Mouse (Mus musculus) embryonic facial prominence, embryonic 13.5 days (tissue): ENCODE results near the gene Cd69. TPM values are rescaled to one million over a fixed set of nuclear protein-coding genes. Genes with fewer than 3 reads are reported as not detected.

Source experiments
- ATAC-seq: fragments of 200-750 bp; cut with Nextera tagmentation; 2 replicates; pipeline ENCODE4 v1.8.0; 2017; ENCODE audit warnings: low read depth; ENCODE audit not compliant: insufficient number of reproducible peaks, insufficient read depth, low FRiP score, low TSS enrichment
- H3K27ac ChIP-seq: fragments of 300-500 bp; sonication (generic); 2 replicates; pipeline ENCODE4 v1.5.1; 2015; ENCODE audit warnings: moderate library complexity, mild to moderate bottlenecking, inconsistent platforms
- H3K27me3 ChIP-seq: fragments of 300-500 bp; sonication (generic); 2 replicates; pipeline ENCODE4 v1.6.1; 2015; ENCODE audit warnings: mild to moderate bottlenecking, inconsistent platforms
- H3K36me3 ChIP-seq: fragments of 300-500 bp; sonication (generic); 2 replicates; pipeline ENCODE4 v1.6.1; 2015; ENCODE audit warnings: mild to moderate bottlenecking, inconsistent platforms
- H3K4me1 ChIP-seq: fragments of 300-500 bp; sonication (generic); 2 replicates; pipeline ENCODE4 v1.6.1; 2015; ENCODE audit warnings: inconsistent platforms
- H3K4me2 ChIP-seq: fragments of 300-500 bp; sonication (generic); 2 replicates; pipeline ENCODE4 v1.6.1; 2015; ENCODE audit warnings: moderate library complexity, mild to moderate bottlenecking, inconsistent platforms
- H3K4me3 ChIP-seq: fragments of 300-500 bp; sonication (generic); 2 replicates; pipeline ENCODE4 v1.5.1; 2015; ENCODE audit warnings: mild to moderate bottlenecking, inconsistent platforms
- H3K9ac ChIP-seq: fragments of 300-500 bp; sonication (generic); 2 replicates; pipeline ENCODE4 v1.6.1; 2015; ENCODE audit warnings: mild to moderate bottlenecking, inconsistent platforms
- H3K9me3 ChIP-seq: fragments of 300-500 bp; sonication (generic); 2 replicates; pipeline ENCODE4 v1.6.1; 2016; ENCODE audit warnings: inconsistent platforms
- WGBS: fragments of 180-500 bp; shearing (Covaris S2); methylation state at CpG from one replicate; pipeline ENCODE4 v1.1.7; 2015; ENCODE audit warnings: mixed read lengths; 5-methylcytosine and 5-hydroxymethylcytosine counted together
- polyA plus RNA-seq: library from polyadenylated mRNA; unstranded; fragments of >200 nt; fragmentation: Nextera tagmentation; extraction: Ambion mirVana; gene quantifications from 2 replicates; pipeline ENCODE4 v1.2.1, GENCODE M21; 2015

Gene Cd69
- polyA plus RNA-seq, 1 experiment from 2014 or later, result not detected

- H3K4me2 ChIP-seq, result no peak overlapping the region
- no peak overlapping the region for H3K9ac ChIP-seq
- no peak overlapping the region for H3K4me3 ChIP-seq
- H3K36me3 ChIP-seq, result no peaks in the 10 kb centered on the region
- H3K4me1 ChIP-seq, result no peaks in the 10 kb centered on the region
- no peak for ATAC-seq
- H3K9me3 ChIP-seq, result no peaks in the 10 kb centered on the region
- no peak overlapping the region for H3K27ac ChIP-seq
- WGBS, result 58% methylated on average over 3 of the region's 3 CpGs
- no peaks in the 10 kb centered on the region for H3K27me3 ChIP-seq
These were observed 478 bp upstream of the Cd69 start for GRCm38 (mm10) chr6:129275624-129276203.

DNA sequence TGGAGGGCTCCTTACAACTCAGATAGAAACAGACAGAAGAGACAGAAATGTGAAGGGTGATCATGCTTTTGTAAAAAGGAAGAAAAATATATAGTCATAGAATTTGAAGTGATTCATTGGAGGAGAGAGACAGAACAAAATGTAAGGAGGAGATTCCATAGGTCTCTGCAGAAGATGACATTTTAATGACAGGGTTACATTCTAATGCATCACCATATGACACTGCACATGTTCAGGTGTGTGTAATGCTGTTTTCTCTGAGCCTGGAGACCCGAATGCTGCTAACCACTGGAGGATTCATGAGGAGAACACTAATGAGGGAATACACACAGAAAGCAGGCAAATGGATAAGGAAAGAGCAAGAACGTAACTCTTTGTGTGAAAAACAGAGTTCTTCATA is 760 bp downstream of the Cd69 start:
- no peaks in the 10 kb centered on the region for H3K36me3 ChIP-seq
- H3K4me3 ChIP-seq, result no peak overlapping the region
- no peaks in the 10 kb centered on the region for H3K9me3 ChIP-seq
- H3K4me1 ChIP-seq, result no peaks in the 10 kb centered on the region
- no peak overlapping the region for H3K9ac ChIP-seq
- H3K4me2 ChIP-seq, result no peak overlapping the region
- H3K27ac ChIP-seq, result no peak overlapping the region
- H3K27me3 ChIP-seq, result no peaks in the 10 kb centered on the region
- ATAC-seq, result no peak
- 71% methylated on average over 2 of the region's 2 CpGs for WGBS

GRCm38 (mm10) chr6:129273662-129274061 is 1.6 kb downstream of the Cd69 start:
- Histone ChIP-seq H3K36me3 (no peaks in the 10 kb centered on the region), H3K9me3 (no peaks in the 10 kb centered on the region), H3K4me3 (no peak overlapping the region), H3K27ac (no peak overlapping the region), H3K27me3 (no peaks in the 10 kb centered on the region), H3K4me1 (no peaks in the 10 kb centered on the region), H3K4me2 (no peak overlapping the region), H3K9ac (no peak overlapping the region)
- 77% methylated on average over 3 of the region's 3 CpGs for whole genome bisulfite sequencing
- ATAC-seq, result no peak

GRCm38 (mm10) chr6:129266438-129267022 is 8.7 kb downstream of the Cd69 start:
- Histone ChIP-seq H3K27ac (no peak overlapping the region), H3K4me3 (no peak overlapping the region), H3K9me3 (no peaks in the 10 kb centered on the region), H3K4me1 (no peaks in the 10 kb centered on the region), H3K4me2 (no peak overlapping the region), H3K36me3 (no peaks in the 10 kb centered on the region), H3K27me3 (no peaks in the 10 kb centered on the region), H3K9ac (no peak overlapping the region)
- WGBS, result 75% methylated on average over 1 of the region's 1 CpGs
- ATAC-seq, result no peak

GRCm38 (mm10) chr6:129265821-129266220 is 9.4 kb downstream of the Cd69 start:
- no peaks in the 10 kb centered on the region for H3K27me3 ChIP-seq
- no peaks in the 10 kb centered on the region for H3K9me3 ChIP-seq
- H3K4me1 ChIP-seq, result no peaks in the 10 kb centered on the region
- no peak for ATAC-seq
- no peak overlapping the region for H3K4me3 ChIP-seq
- H3K9ac ChIP-seq, result no peak overlapping the region
- no peak overlapping the region for H3K27ac ChIP-seq
- H3K36me3 ChIP-seq, result no peaks in the 10 kb centered on the region
- 54% methylated on average over 3 of the region's 3 CpGs for WGBS
- no peak overlapping the region for H3K4me2 ChIP-seq

DNA sequence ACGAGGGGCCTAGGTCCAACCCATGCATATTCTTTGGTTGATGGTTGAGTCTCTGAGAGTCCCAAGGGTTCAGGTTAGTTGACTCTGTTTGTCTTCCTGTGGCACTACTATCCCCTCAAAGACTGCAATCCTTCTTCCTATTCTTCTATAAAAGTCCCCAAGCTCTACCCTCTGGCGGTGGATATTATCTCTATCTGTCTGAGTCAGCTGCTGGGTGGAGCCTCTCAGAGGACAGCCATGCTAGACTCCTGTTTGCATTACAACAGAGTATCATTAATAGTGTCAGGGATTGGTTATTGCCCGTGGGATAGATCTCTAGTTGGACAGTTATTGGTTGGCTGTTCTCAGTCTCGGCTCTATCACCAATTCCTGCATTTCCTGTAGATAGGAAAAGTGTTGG is 14.3 kb downstream of the Cd69 start:
- H3K4me1 ChIP-seq, result no peaks in the 10 kb centered on the region
- H3K9me3 ChIP-seq, result no peaks in the 10 kb centered on the region
- H3K27ac ChIP-seq, result no peak overlapping the region
- ATAC-seq, result no peak
- H3K4me3 ChIP-seq, result no peak overlapping the region
- H3K27me3 ChIP-seq, result no peaks in the 10 kb centered on the region
- no peak overlapping the region for H3K4me2 ChIP-seq
- H3K9ac ChIP-seq, result no peak overlapping the region
- WGBS, result 78% methylated on average over 4 of the region's 4 CpGs
- H3K36me3 ChIP-seq, result no peaks in the 10 kb centered on the region

- no peaks in the 10 kb centered on the region for H3K4me1 ChIP-seq
- H3K9me3 ChIP-seq, result no peaks in the 10 kb centered on the region
- H3K9ac ChIP-seq, result no peak overlapping the region
- H3K4me3 ChIP-seq, result no peak overlapping the region
- no peak for ATAC-seq
- no peaks in the 10 kb centered on the region for H3K27me3 ChIP-seq
- no peak overlapping the region for H3K4me2 ChIP-seq
- H3K36me3 ChIP-seq, result no peaks in the 10 kb centered on the region
- no peak overlapping the region for H3K27ac ChIP-seq
These were observed 15.2 kb downstream of the Cd69 start for GRCm38 (mm10) chr6:129260034-129260433.

- Histone ChIP-seq H3K36me3 (no peaks in the 10 kb centered on the region), H3K27ac (no peak overlapping the region), H3K4me2 (no peak overlapping the region), H3K27me3 (no peaks in the 10 kb centered on the region), H3K4me3 (no peak overlapping the region), H3K9ac (no peak overlapping the region), H3K4me1 (no peaks in the 10 kb centered on the region), H3K9me3 (no peaks in the 10 kb centered on the region)
- ATAC-seq, result no peak
- WGBS, result 59% methylated on average over 7 of the region's 7 CpGs
These were observed 19.2 kb downstream of the Cd69 start for GRCm38 (mm10) chr6:129256018-129256417.

- Histone ChIP-seq H3K27ac (no peak overlapping the region), H3K4me2 (no peak overlapping the region), H3K36me3 (no peaks in the 10 kb centered on the region), H3K4me1 (no peaks in the 10 kb centered on the region), H3K9ac (no peak overlapping the region), H3K27me3 (no peaks in the 10 kb centered on the region), H3K4me3 (no peak overlapping the region), H3K9me3 (no peaks in the 10 kb centered on the region)
- no peak for ATAC-seq
- 15% methylated on average over 4 of the region's 4 CpGs for WGBS
These were observed 20.2 kb downstream of the Cd69 start for GRCm38 (mm10) chr6:129254949-129255602.

DNA sequence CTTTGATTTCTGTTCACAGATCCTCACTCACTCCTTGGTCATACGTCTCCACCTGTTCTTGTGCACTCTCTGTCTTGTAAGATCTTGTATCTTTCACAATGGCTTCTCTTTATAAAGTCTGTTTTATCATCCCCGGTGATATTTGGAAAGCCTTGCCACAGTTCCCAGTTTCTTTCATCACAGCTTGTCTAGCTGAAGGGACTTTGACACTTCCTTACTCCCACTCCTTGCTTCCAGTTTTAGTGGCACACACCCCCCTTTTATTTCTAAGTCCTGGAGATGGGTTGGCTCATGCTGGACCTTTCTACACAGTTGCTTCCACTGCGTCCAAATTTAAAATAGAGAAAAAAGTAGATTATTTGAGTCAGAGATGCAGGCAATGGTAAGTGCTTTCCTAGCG is 20.9 kb downstream of the Cd69 start:
- ATAC-seq, result no peak
- Histone ChIP-seq H3K27ac (no peak overlapping the region), H3K9me3 (no peaks in the 10 kb centered on the region), H3K9ac (no peak overlapping the region), H3K4me1 (no peaks in the 10 kb centered on the region), H3K4me3 (no peak overlapping the region), H3K27me3 (no peaks in the 10 kb centered on the region), H3K4me2 (no peak overlapping the region), H3K36me3 (no peaks in the 10 kb centered on the region)
- WGBS, result 74% methylated on average over 4 of the region's 4 CpGs

GRCm38 (mm10) chr6:129248243-129248642 is 27.0 kb downstream of the Cd69 start:
- ATAC-seq, result no peak
- H3K27me3 ChIP-seq, result no peaks in the 10 kb centered on the region
- no peaks in the 10 kb centered on the region for H3K9me3 ChIP-seq
- H3K36me3 ChIP-seq, result no peaks in the 10 kb centered on the region
- H3K27ac ChIP-seq, result no peak overlapping the region
- H3K4me1 ChIP-seq, result no peaks in the 10 kb centered on the region
- H3K9ac ChIP-seq, result no peak overlapping the region
- no peak overlapping the region for H3K4me2 ChIP-seq
- H3K4me3 ChIP-seq, result no peak overlapping the region

- no peaks in the 10 kb centered on the region for H3K4me1 ChIP-seq
- no peak overlapping the region for H3K4me3 ChIP-seq
- no peaks in the 10 kb centered on the region for H3K36me3 ChIP-seq
- no peak overlapping the region for H3K9ac ChIP-seq
- H3K27ac ChIP-seq, result no peak overlapping the region
- 64% methylated on average over 1 of the region's 1 CpGs for WGBS
- H3K9me3 ChIP-seq, result no peaks in the 10 kb centered on the region
- ATAC-seq, result no peak
- H3K27me3 ChIP-seq, result no peaks in the 10 kb centered on the region
- H3K4me2 ChIP-seq, result no peak overlapping the region
These were observed 28.2 kb downstream of the Cd69 start for GRCm38 (mm10) chr6:129246992-129247391.
